Mouse (Mus musculus) bone marrow, adult 2 months (tissue): Measurements from ENCODE around the gene Muc3.

ENCODE experiments used
- CTCF ChIP-seq: fragments of 200-500 bp; IDR thresholded peaks from 2 replicates; pipeline ENCODE4 v1.5.1; 2011; ENCODE audit warnings: low read length, control low read depth; ENCODE audit not compliant: control insufficient read depth, insufficient read depth
- POLR2A ChIP-seq: fragments of 200-500 bp; IDR thresholded peaks from 2 replicates; pipeline ENCODE4 v1.6.1; 2011; ENCODE audit warnings: low read depth, mild to moderate bottlenecking, control low read depth, low read length, borderline replicate concordance; ENCODE audit not compliant: control insufficient read depth

DNA sequence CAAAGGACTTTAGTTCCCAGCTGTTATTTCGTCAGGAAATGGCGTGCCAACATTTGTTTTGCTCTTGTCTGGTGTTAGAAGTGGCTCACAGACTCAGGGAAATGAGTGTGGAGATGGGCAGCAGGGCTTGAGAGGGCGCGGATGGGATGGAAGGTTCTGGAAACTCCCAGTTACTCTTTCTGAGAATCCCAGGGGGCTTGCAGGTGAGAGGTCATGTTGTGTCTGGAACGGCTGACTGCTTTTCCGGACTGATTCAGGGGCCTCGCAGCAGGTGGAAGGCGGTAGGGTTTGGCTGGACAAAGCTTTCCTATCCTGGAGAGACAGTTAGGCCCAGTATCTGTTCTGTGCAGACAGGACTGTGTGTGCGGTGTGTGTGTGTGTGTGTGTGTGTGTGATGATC lies 55.4 kb downstream of the Muc3 start:
- no peak for TF ChIP-seq CTCF
- no peak for TF ChIP-seq POLR2A
